Comparison of ENCODE assay signal across 7 mouse cellular contexts in the genomic region with DNA sequence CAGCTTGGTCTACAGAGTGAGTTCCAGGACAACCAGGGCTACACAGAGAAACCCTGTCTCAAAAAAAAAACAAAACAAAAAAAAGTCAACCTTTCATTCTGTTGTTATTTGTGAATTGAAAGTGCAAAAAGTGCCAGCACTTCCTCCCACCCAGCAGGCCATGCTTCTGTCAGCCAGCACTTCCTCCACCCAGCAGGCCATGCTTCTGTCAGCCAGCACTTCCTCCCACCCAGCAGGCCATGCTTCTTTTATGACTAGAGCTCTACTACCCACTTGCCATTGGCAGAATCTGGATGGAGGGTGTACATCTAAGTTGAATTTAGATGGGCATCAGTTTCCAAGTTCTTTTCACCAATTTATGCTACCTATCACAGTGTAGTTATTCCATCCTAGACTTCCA. TPM values are rescaled to one million over a fixed set of nuclear protein-coding genes. Genes with fewer than 3 reads are reported as not detected.
DNase-seq lines count a peak whose midpoint lies in the region; ATAC-seq and TF ChIP-seq lines count a peak whose summit lies in the region.

No protein-coding gene starts in this region.

- no peaks in the 10 kb centered on the region for H3K27me3 ChIP-seq in intestine, postnatal 0 days (replicated peaks; ENCODE audit: control insufficient read depth, insufficient read depth, low read length)
- no peaks in the 10 kb centered on the region for H3K27me3 ChIP-seq in midbrain, embryonic 11.5 days (ENCODE audit: control insufficient read depth, insufficient read depth, low read length)

- H3K9me3 ChIP-seq in intestine, postnatal 0 days (ENCODE audit: control insufficient read depth): no peaks in the 10 kb centered on the region
- no peaks in the 10 kb centered on the region for H3K9me3 ChIP-seq in midbrain, embryonic 11.5 days (ENCODE audit: control insufficient read depth, low read length)

- H3K4me3 ChIP-seq in intestine, postnatal 0 days (ENCODE audit: low read depth, low read length): no peak overlapping the region
- no peak overlapping the region for H3K4me3 ChIP-seq in midbrain, embryonic 11.5 days (ENCODE audit: low read depth, low read length)

- H3K4me1 ChIP-seq in intestine, postnatal 0 days (replicated peaks; ENCODE audit: control insufficient read depth, insufficient read depth, low read length): no peaks in the 10 kb centered on the region; the same call in 1 of the 2 replicates
- peaks cover 1% of the 10 kb centered on the region for H3K4me1 ChIP-seq in midbrain, embryonic 11.5 days (ENCODE audit: control insufficient read depth, insufficient read depth, low read length)

- TF ChIP-seq CTCF in intestine, postnatal 0 days (IDR thresholded peaks at IDR 0.05; ENCODE audit: low read depth): no peak

- peaks cover 16% of the 10 kb centered on the region for H3K36me3 ChIP-seq in intestine, postnatal 0 days (ENCODE audit: control insufficient read depth, insufficient read depth)
- peaks cover 7% of the 10 kb centered on the region; the same call in 1 of the 2 replicates for H3K36me3 ChIP-seq in midbrain, embryonic 11.5 days (ENCODE audit: control insufficient read depth, insufficient read depth, low read length)

- no peak for ATAC-seq in erythroblast, adult 5-6 weeks (replicated peaks; ENCODE audit: low FRiP score, poor library complexity, severe bottlenecking)
- ATAC-seq in intestine, postnatal 0 days: no peak
- no peak for ATAC-seq in midbrain, embryonic 11.5 days (ENCODE audit: low FRiP score)

- DNase-seq in spleen, adult 18-20 months: peak; percentile 9 to 42
- no peak for DNase-seq in spleen, adult 12 weeks (ENCODE audit: low spot score)
- DNase-seq in heart, postnatal 10 days: peak; percentile 13 to 14
- DNase-seq in lung, postnatal 4 days: peak; percentile 43 to 49
- DNase-seq in midbrain, embryonic 11.5 days (ENCODE audit: low spot score, missing footprints): no peak

- H3K9ac ChIP-seq in intestine, postnatal 0 days (ENCODE audit: low read depth, low read length): no peak overlapping the region
- H3K9ac ChIP-seq in midbrain, embryonic 11.5 days (ENCODE audit: low read length): no peak overlapping the region

- intact Hi-C loops in heart, postnatal 10 days (cut with DNase I): no loop called here

- no peak overlapping the region for H3K4me2 ChIP-seq in intestine, postnatal 0 days (replicated peaks; ENCODE audit: low read depth)
- H3K4me2 ChIP-seq in midbrain, embryonic 11.5 days: no peak overlapping the region

- no peak overlapping the region for H3K27ac ChIP-seq in intestine, postnatal 0 days (ENCODE audit: low read depth, low read length)
- no peak overlapping the region for H3K27ac ChIP-seq in midbrain, embryonic 11.5 days (ENCODE audit: low read depth, low read length)

RNA-seq across cellular contexts. Expression of gene St13, which starts 6.9 kb away (rescaled TPM):
- 10 to 100 TPM; 89.0 to 93.6 TPM for total RNA-seq in heart, postnatal 10 days (2021)
- total RNA-seq in erythroblast, adult 5-6 weeks (2015; ENCODE audit: low replicate concordance): 14.8 and 48.3 TPM in 2 replicates
- 27.7 and 35.1 TPM in 2 replicates for total RNA-seq in erythroblast, adult 5-6 weeks (2017; ENCODE audit: low replicate concordance)
- 66.9 and 68.2 TPM in 2 replicates for polyA plus RNA-seq in intestine, postnatal 0 days (2015; fragmentation: Nextera tagmentation; extraction: Ambion mirVana)
- polyA plus RNA-seq in midbrain, embryonic 11.5 days (2014; fragmentation: Nextera tagmentation; extraction: Ambion mirVana): 196 and 205 TPM in 2 replicates

RNA-seq across cellular contexts. Expression of gene Xpnpep3, which starts 6.9 kb away (rescaled TPM):
- 10 to 100 TPM; 12.7 to 13.9 TPM for total RNA-seq in heart, postnatal 10 days (2021)
- 0.63 and 3.8 TPM in 2 replicates for total RNA-seq in erythroblast, adult 5-6 weeks (2015; ENCODE audit: low replicate concordance)
- total RNA-seq in erythroblast, adult 5-6 weeks (2017; ENCODE audit: low replicate concordance): 3.3 and 7.2 TPM in 2 replicates
- 2.3 and 2.4 TPM in 2 replicates for polyA plus RNA-seq in intestine, postnatal 0 days (2015; fragmentation: Nextera tagmentation; extraction: Ambion mirVana)
- polyA plus RNA-seq in midbrain, embryonic 11.5 days (2014; fragmentation: Nextera tagmentation; extraction: Ambion mirVana): 6.0 and 7.0 TPM in 2 replicates

RNA-seq across cellular contexts. Expression of gene Dnajb7, which starts 15.1 kb away (rescaled TPM):
- total RNA-seq in heart, postnatal 10 days (2021): not detected
- not detected in 2 replicates for total RNA-seq in erythroblast, adult 5-6 weeks (2015; ENCODE audit: low replicate concordance)
- not detected in 2 replicates for total RNA-seq in erythroblast, adult 5-6 weeks (2017; ENCODE audit: low replicate concordance)
- polyA plus RNA-seq in intestine, postnatal 0 days (2015; fragmentation: Nextera tagmentation; extraction: Ambion mirVana): 0.17 and 0.35 TPM in 2 replicates
- 0.74 and 1.0 TPM in 2 replicates for polyA plus RNA-seq in midbrain, embryonic 11.5 days (2014; fragmentation: Nextera tagmentation; extraction: Ambion mirVana)

RNA-seq across cellular contexts. Expression of gene Slc25a17, which starts 32.4 kb away (rescaled TPM):
- total RNA-seq in heart, postnatal 10 days (2021): 10 to 100 TPM; 33.4 to 38.1 TPM
- 19.2 and 23.4 TPM in 2 replicates for total RNA-seq in erythroblast, adult 5-6 weeks (2015; ENCODE audit: low replicate concordance)
- 19.5 and 25.1 TPM in 2 replicates for total RNA-seq in erythroblast, adult 5-6 weeks (2017; ENCODE audit: low replicate concordance)
- polyA plus RNA-seq in intestine, postnatal 0 days (2015; fragmentation: Nextera tagmentation; extraction: Ambion mirVana): 30.6 and 33.2 TPM in 2 replicates
- polyA plus RNA-seq in midbrain, embryonic 11.5 days (2014; fragmentation: Nextera tagmentation; extraction: Ambion mirVana): 110 and 118 TPM in 2 replicates

Comparison
In these comparisons a context has a peak if more than half of its experiments do, and no peak if none do; other contexts are left out.
1. DNase-seq: peak in spleen, adult 18-20 months (2 of 2), heart, postnatal 10 days (2 of 2) and lung, postnatal 4 days (2 of 2); none in spleen, adult 12 weeks (single experiment) and midbrain, embryonic 11.5 days (single experiment).